In genomic region chr10:28223602-28224001, GRCm38 (mm10) we compare ENCODE assay signal across 21 mouse cellular contexts.
DNase-seq lines count a peak whose midpoint lies in the region; ATAC-seq and TF ChIP-seq lines count a peak whose summit lies in the region.
"Had no signal": no experiment of that assay in that cellular context is flagged by ENCODE, and none has a peak within 500 bp of the region (broad histone marks: within the 10 kb centered on the region; RNA-seq: fewer than 3 reads in every experiment).

No protein-coding gene starts in this region.

- no peak for TF ChIP-seq CTCF in layer of hippocampus, adult 2 months (conservative IDR thresholded peaks at IDR 0.05)

- no peaks in the 10 kb centered on the region for H3K27me3 ChIP-seq in hindbrain, embryonic 14.5 days (ENCODE audit: control insufficient read depth, insufficient read depth, low read length)
- no peaks in the 10 kb centered on the region for H3K27me3 ChIP-seq in hindbrain, embryonic 13.5 days
- H3K27me3 ChIP-seq in neural tube, embryonic 15.5 days (replicated peaks), result no peaks in the 10 kb centered on the region
- H3K27me3 ChIP-seq: heart, embryonic 13.5 days; hindbrain, embryonic 15.5 days had no signal

- H3K4me1 ChIP-seq in hindbrain, embryonic 14.5 days (replicated peaks; ENCODE audit: control insufficient read depth, insufficient read depth, low read length), result peaks cover 5% of the 10 kb centered on the region; the same call in 1 of the 2 replicates
- peaks cover 14% of the 10 kb centered on the region for H3K4me1 ChIP-seq in hindbrain, embryonic 13.5 days (replicated peaks)
- peaks cover 19% of the 10 kb centered on the region for H3K4me1 ChIP-seq in neural tube, embryonic 15.5 days

- no peak overlapping the region for H3K27ac ChIP-seq in hindbrain, embryonic 14.5 days
- H3K27ac ChIP-seq in hindbrain, embryonic 13.5 days, result no peak overlapping the region
- H3K27ac ChIP-seq in layer of hippocampus, adult 2 months, result 0 out of 2 replicates have a peak overlapping the region, but pooled peaks have one; percentile 9
- 0 out of 2 replicates have a peak overlapping the region, but pooled peaks have one; percentile 33 for H3K27ac ChIP-seq in neural tube, embryonic 15.5 days (replicated peaks)
- H3K27ac ChIP-seq: embryonic facial prominence, embryonic 10.5 days; gastrocnemius, adult 2 months; heart, embryonic 13.5 days; hindbrain, embryonic 15.5 days had no signal

- DNase-seq in hindbrain, embryonic 14.5 days (ENCODE audit: low spot score), result no peak
- peak; percentile 12 to 59 for DNase-seq in layer of hippocampus, adult 18-20 months (ENCODE audit: low spot score in 2 of 2)
- DNase-seq in layer of hippocampus, postnatal 25 days (ENCODE audit: extremely low spot score in 1 of 2, low spot score in 1 of 2), result no peak
- peak in 1 of 2 experiments; percentile 23 for DNase-seq in layer of hippocampus, adult 2 months (ENCODE audit: low spot score in 2 of 2)
- DNase-seq: adrenal gland, postnatal 10 days; B cell, adult 2 months; cerebellum, adult 2 months; cerebellum, postnatal 10 days; gastrocnemius, adult 2 months; gastrocnemius, postnatal 36 days; heart, adult 11 months; heart, postnatal 36 days had no signal

- H3K4me2 ChIP-seq in hindbrain, embryonic 14.5 days (replicated peaks), result no peak overlapping the region
- no peak overlapping the region for H3K4me2 ChIP-seq in hindbrain, embryonic 13.5 days
- no peak overlapping the region for H3K4me2 ChIP-seq in neural tube, embryonic 15.5 days
- H3K4me2 ChIP-seq: heart, embryonic 13.5 days; hindbrain, embryonic 15.5 days had no signal

- WGBS in hindbrain, embryonic 14.5 days, result 65% methylated on average over 6 of the region's 6 CpGs
- 59% methylated on average over 6 of the region's 6 CpGs for WGBS in hindbrain, embryonic 13.5 days
- WGBS in neural tube, embryonic 15.5 days, result 40% methylated on average over 6 of the region's 6 CpGs

- no peaks in the 10 kb centered on the region for H3K36me3 ChIP-seq in hindbrain, embryonic 14.5 days (replicated peaks; ENCODE audit: control insufficient read depth, insufficient read depth)
- no peaks in the 10 kb centered on the region for H3K36me3 ChIP-seq in hindbrain, embryonic 13.5 days
- H3K36me3 ChIP-seq in neural tube, embryonic 15.5 days, result no peaks in the 10 kb centered on the region
- H3K36me3 ChIP-seq: embryonic facial prominence, embryonic 10.5 days; G1E; heart, embryonic 13.5 days; hindbrain, embryonic 15.5 days had no signal

- H3K9ac ChIP-seq in hindbrain, embryonic 14.5 days, result no peak overlapping the region
- H3K9ac ChIP-seq in hindbrain, embryonic 13.5 days, result no peak overlapping the region
- H3K9ac ChIP-seq in neural tube, embryonic 15.5 days (replicated peaks), result no peak overlapping the region
- H3K9ac ChIP-seq: heart, embryonic 13.5 days; hindbrain, embryonic 15.5 days had no signal

- ATAC-seq in hindbrain, embryonic 14.5 days (ENCODE audit: low FRiP score), result peak; percentile 46; the same call in 1 of the 2 replicates
- no peak for ATAC-seq in hindbrain, embryonic 13.5 days (ENCODE audit: low FRiP score)
- peak; percentile 80 for ATAC-seq in neural tube, embryonic 15.5 days (ENCODE audit: low FRiP score)
- no peak for ATAC-seq in cerebellum, adult (ENCODE audit: insufficient number of reproducible peaks, low FRiP score, low TSS enrichment)
- ATAC-seq: CD4-positive, CD25-positive, alpha-beta regulatory T cell, adult 4 months; forebrain, embryonic 14.5 days had no signal

- H3K4me3 ChIP-seq in hindbrain, embryonic 14.5 days (replicated peaks; ENCODE audit: low read length), result no peak overlapping the region
- H3K4me3 ChIP-seq in hindbrain, embryonic 13.5 days, result no peak overlapping the region
- H3K4me3 ChIP-seq in layer of hippocampus, adult 2 months, result no peak overlapping the region
- H3K4me3 ChIP-seq in neural tube, embryonic 15.5 days (replicated peaks), result no peak overlapping the region
- H3K4me3 ChIP-seq: embryonic facial prominence, embryonic 10.5 days; gastrocnemius, adult 2 months; heart, embryonic 13.5 days; hindbrain, embryonic 15.5 days had no signal

- H3K9me3 ChIP-seq in hindbrain, embryonic 14.5 days (ENCODE audit: control insufficient read depth, low read length), result no peaks in the 10 kb centered on the region
- H3K9me3 ChIP-seq in hindbrain, embryonic 13.5 days, result no peaks in the 10 kb centered on the region
- H3K9me3 ChIP-seq in neural tube, embryonic 15.5 days (replicated peaks), result no peaks in the 10 kb centered on the region
- H3K9me3 ChIP-seq: embryonic facial prominence, embryonic 10.5 days; G1E; heart, embryonic 13.5 days; hindbrain, embryonic 15.5 days had no signal

Comparison
In these comparisons a context has a peak if more than half of its experiments do, and no peak if none do; other contexts are left out.
1. ATAC-seq: peak in hindbrain, embryonic 14.5 days (single experiment) and neural tube, embryonic 15.5 days (single experiment); none in hindbrain, embryonic 13.5 days (single experiment) and cerebellum, adult (single experiment).
2. DNase-seq: peak in layer of hippocampus, adult 18-20 months (2 of 2); none in hindbrain, embryonic 14.5 days (single experiment) and layer of hippocampus, postnatal 25 days (0 of 2).
3. H3K27ac ChIP-seq: peak in layer of hippocampus, adult 2 months (single experiment) and neural tube, embryonic 15.5 days (single experiment); none in hindbrain, embryonic 14.5 days (single experiment) and hindbrain, embryonic 13.5 days (single experiment).